Mouse (Mus musculus) spleen, adult 18-20 months (tissue): ENCODE data around the gene Saal1.
"Not testable (repeated sequence)": the region's sequence is repeated elsewhere in the genome, so short reads cannot be mapped to it uniquely, and the experiment has no call there.

Experiments
- DNase-seq, 2 experiments: peaks; one replicate each; pipeline ENCODE4 v3.0.0; 2022; ENCODE audit warnings: mixed read lengths in 2 of 2

Gene Saal1

DNA sequence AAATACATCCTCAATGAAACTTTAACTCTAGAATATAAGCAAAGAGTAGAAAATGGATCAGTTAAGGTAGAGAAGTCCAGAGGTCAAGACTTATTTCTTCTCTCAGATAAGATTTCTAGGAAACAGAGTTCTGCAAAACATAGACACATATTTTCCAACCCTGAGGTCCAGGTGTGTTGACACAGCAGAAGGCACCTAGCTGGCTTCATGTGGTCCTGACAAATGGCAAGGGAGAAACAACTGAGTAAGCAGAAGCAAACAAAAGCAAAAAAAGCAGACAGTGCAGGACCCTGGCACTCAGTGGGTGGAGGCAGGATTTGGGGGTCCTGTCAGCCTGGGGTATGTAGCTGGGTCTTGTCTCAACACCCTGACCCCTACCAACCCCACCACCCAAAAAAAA is 29.7 kb downstream of the Saal1 start:
- DNase-seq, result no peak

DNA sequence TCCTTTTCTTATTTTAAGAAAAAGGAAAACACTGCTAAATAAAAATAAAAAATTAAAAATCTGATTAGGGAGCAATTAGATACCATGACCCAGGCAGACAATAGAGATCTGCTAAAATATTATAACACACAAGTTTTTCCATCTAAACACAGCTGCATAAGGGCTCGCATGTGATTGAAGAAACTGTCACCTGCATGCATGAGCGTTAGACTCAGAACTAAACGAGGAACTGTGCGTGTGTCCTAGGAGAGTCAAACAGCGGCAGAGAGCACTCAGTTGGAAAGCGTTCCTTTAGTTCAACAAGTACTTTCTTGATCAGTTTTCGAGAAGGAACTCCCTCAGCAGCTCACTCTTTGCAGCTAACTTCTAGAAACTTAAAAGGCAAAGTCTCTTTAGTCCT is 31.4 kb downstream of the Saal1 start:
- not testable (repeated sequence) for DNase-seq

DNA sequence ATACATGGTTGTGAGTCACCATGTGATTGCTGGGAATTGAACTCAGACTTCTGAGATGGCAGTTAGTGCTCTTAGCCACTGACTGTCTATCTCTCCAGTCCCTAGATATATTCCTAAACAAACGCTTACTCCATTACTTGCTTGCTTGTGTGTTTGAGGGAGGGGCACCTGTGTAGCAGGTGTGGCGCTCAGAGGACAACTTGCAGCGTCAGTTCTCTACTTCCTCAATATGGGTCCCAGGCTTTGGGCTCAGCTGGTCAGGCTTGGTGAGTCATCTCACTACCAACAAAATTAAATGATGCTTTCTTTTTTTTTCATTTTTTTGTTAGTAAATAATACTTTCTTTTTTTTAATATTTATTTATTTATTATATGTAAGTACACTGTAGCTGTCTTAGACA is 32.1 kb downstream of the Saal1 start:
- no peak for DNase-seq

DNA sequence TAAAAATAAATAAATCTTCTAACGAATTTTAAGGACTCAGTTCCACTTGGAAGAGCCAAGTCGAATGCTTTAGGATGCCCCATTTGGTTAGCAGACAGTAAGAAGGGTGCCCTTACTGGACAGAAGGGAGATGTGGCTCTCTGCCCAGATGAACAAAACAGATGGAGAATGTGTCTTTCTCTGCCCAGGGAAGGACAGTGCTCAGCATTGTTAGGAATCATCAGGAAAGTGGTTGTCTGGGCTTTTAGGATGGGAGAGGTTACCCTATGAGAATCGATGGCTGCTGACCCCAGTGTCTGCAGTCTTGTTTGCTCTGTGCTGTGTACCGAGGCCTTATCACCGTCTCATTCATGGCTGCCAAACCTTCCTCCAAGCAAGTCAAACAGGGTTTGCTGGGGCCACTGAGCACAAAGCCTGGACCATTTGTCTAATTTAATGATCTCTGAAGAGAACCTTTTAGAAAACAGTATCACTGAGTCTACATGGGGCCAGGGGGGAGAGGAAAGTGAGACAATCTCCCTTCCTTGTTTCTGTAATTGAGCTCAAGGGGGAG is 33.6 kb downstream of the Saal1 start:
- DNase-seq, result no peak

DNA sequence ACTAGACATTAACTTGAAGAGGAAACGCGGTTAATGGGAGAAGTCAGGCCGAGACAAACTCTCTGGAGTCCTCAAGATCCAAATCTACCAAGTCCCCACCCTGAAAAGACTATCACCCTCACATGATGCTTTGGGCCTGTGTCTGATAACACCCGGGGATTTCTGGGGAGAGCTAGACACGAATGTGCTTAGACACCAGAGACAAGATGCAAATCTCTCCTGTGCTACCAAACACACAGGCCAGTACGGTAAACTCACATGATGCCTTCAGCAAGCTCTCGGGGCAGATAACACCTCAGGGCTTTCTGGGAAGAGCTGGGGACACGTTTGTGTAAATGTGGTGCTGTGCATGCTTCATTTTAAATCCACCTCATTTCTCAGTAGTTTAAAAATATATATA is 34.6 kb downstream of the Saal1 start:
- no peak for DNase-seq

DNA sequence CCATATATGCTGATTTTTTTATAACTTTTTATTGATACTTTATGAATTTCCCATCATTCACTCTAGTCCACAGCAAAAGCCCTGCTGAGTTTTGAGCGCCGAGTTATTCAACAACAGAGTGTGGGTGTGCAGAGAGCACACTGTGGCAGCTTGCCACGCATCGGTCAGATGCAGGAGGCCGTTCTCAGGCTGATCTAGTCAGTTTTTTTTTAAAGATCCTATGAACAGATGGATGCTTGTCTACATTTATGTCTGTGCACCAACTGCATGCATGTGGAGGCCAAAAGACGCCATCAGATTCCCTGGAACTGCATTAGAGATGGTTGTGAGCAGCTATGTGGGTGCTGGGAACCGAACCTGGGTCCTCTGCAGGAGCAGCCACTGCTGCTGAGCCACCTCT is 35.4 kb downstream of the Saal1 start:
- DNase-seq, result no peak

DNA sequence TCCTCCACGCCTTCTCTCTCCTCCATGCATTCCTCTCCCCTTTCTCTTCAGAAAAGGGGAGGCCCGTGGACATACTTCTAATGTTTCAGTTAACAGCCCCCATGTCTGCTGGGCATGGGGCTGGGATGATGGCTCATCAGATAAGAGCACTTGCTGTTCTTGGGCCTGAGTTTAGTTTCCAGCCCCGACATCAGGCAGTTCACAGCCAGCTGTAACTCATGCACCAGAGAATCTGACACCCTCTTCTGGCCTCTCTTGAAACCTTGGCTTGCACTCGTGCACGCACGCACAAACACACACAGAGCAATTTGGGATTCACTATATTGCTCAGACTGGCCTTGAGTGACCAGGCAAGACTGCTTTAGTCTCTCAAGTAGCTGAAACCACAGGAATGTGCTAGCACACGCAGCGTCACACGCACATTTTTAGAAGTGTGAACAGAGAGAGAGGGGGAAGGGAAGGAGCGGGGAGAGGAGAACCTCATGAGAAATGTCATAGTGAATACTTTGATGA is 38.3 kb downstream of the Saal1 start, which contains the start of gene Tph1:
Gene Tph1, minus strand, starts transcription at position 378 of the 513 bp plus-strand sequence.
- DNase-seq, result no peak

DNA sequence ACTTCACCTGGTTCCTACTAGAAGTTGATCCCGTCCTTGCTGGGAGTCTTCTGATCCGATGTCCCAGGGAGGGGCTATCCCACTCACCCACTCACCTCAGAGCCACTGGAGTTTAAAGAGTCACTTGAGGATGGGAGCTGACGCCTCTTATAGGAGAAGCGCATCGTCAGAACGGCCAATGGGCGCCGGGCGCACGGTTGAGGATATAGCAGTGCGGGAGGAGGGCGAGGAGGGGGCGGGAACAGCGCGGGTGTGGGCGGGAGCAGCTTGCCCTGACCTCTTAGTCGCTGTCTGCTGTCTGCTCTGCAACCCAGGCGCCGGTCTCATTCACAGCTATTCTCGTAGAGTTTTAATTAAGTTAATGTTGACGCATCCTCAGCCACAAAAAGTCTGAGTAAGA is 43.2 kb downstream of the Saal1 start:
- DNase-seq, result no peak

DNA sequence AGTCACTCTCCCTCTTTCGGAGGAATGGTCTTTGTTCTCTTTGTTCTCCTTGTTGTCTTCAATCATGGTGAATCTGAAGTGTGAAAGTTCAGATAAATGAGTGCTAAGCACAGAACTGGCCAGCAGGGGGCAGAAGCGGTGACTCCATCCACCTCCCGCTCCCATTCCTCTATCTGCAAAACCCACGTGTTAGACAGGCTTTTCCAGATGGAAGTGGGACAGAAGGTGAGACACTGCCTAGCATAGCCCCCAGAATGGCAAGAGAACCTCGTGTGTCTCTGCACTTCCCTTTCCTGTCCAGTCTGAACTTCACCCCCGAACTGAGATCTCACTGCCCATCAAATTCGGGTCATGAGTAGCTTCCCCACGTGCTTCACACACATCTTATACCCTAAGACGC is 45.2 kb downstream of the Saal1 start:
- peak in 1 of 2 experiments; percentile 22 for DNase-seq

DNA sequence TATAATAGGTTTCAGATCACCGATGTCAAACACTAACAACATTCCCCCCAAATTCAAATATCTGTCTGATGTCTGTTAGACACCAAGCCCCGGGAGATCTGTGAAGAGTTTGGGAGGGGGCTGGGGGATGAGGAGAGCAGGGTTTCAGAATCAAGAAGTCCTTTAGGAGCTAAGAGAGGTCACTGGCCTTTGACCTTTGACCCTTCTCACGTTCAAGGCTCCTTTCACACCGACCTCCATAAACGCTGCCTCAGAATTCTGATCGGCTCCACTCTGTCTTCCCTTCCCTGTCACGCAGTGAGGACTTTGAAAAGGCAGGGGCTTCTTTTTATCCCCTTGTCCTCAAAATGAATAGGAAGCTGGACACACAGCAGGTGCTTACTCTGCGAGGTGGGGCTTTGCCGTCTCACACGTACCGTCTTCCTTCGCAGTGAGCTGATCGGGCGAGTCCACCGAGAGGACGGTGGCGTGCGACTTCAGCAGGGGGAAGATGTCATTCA is 48.8 kb downstream of the Saal1 start:
- no peak for DNase-seq

DNA sequence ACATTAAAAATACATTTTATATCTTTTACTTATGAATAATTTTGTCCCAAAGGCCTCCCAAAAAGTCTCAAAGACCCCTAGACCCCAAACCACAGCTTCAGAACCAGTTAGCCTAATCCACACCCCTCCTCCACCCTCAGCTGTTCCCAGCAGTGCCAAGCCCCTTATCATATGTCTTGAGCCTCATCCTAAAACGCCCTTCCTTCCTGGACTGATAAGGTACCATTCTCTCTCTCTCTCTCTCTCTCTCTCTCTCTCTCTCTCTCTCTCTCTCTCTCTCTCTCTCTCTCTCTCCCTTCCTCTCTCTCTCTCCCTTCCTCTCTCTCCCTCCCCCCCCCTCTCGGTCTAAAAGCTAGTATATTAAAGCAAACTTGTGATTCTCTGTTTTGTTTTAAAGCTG is 58.2 kb downstream of the Saal1 start:
- no peak for DNase-seq

DNA sequence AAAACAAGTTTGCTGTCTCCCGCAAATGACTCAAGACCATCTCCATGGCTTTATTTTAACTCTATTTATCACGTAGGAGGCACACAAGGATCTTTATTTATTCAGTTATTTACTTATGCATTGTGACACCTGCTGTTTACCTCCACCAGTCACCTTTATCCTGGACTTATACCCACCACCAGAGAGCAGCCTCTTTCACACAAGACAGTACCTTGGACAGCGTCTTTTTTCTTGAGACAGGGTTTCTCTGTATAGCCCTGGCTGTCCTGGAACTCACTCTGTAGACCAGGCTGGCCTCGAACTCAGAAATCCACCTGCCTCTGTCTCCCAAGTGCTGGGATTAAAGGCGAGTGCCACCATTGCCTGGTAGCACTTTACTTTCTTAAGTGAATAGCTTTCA is 60.2 kb downstream of the Saal1 start:
- not testable (repeated sequence) for DNase-seq

DNA sequence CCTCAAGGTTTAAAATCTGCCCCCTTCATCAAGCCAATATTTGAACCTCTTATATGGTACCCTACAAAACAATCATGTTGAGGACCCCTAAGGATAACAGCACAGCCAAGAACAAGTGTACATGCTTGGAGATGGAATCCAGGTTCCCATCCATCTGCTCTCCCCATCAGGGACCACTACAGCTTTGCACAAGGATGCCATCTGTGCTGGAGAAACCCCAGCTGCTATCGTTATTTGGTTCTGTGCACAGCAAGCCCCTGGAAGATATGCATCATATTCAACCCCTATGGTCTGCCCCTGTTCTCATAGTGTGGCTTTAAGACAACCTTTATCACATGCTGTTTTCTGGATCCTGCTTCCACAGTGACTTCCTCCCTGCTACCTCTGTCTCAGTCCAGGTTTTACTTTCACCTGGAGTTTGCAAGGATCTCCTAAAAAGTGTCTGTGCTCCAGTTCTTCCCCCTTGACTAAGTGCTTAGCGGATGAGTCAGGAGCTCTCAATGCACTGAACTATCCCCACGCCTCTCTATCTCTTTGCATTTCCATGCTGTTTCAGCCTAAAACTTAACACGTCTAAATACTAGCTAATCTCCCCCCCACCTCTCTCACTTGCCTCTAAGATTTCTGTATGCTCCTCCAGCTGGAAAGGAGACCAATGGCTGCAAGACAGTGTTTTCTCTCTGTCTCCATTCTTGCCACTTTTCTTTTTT is 61.9 kb downstream of the Saal1 start:
- DNase-seq, result no peak

DNA sequence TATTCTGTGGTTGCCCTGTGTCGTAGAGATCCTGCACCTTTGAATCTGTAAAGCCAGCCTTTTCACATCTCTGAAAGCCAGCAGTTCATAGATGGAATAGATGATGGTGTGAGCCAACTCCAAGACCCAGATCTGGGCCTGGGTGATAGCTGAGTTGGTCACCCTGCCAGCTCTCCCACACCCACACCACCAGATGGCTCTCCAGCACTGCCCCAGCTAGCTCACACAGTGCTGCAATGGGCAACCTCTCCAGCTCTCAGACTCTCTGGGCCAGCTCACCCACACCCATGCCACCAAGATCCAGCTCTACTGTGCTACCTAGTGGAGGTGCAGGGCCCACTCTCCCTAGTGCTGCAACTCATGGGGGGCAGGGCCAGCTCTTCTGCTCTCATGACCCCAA is 67.3 kb downstream of the Saal1 start:
- no peak for DNase-seq

DNA sequence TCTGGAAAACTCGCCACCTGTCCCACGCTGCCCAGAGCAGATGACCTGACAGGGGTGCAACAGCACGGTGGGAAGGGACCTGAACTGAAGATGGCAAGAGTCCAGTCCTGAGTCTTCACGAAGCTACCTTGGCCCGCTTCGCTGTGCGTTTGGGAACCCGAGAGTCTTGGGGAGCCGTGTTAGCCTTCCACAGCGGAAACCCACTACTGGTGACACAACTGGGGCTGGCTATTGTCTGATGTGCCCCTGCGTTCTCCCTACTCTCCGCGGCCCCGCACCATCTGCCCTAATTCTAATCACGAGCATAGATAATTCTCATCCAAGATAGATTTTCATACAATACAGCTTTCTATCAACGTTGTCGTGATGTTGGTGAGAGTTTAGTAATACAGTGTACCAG is 70.4 kb downstream of the Saal1 start:
- DNase-seq, result no peak

DNA sequence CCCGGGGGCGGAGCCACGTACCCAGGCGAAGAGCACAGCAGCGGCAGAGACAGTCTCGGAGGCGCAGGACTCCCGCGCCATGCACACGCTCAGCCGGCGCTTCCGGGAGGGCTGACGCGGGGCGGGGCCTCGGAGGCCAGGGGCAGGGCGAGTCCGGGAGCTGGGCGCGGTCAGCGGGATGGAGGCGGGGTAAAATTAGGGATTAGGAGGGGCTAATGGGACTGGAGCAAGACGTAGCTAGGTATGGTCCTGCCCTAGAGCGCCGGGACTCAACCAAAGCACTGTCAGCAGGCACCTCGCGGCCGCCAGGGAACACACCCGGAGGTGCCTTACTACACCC is 70.8 kb downstream of the Saal1 start, which contains the start of gene Sergef:
Gene Sergef, minus strand, starts transcription at position 116 of the 340 bp plus-strand sequence.
- peak; percentile 83 to 88 for DNase-seq

DNA sequence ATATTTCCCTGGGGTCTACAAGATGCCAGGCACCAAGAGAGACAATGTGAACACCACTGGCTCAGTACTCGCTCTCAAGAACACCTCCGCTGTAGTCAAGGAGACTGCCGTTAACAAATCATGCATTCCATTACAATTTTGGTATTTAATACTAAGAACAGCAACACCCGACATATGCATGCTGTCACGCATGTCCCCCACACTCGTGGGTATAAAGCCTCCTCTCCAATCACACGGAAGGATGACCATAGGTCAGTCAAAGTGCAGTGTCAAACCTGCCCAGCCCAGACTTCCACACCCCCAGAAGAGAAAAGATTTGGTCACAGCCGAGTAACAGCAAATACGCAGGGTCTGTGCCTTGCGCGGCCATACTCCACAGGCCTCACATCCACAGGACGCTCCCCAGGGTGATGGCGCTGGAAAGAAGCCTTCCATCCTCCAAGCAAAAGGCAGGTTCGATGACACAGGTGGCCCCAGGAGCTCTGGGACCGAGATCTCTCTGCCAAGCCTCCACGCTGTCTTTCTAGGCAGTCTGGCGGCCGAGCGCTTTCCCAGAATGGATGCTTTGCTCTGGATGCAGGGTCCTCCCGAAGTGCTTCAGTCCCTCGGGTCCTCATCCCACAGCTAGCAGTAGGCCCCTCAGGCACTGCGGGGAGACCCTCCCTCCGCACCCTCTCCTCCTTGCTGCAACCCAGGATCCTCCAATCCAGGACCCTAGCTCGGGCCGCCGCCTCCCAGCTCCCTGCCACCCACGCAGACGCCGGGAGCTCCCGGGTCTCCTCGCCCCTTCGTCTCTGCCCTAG is 71.4 kb downstream of the Saal1 start:
- DNase-seq, result no peak
